Mouse (Mus musculus) kidney, adult 2 months (tissue): Measurements from ENCODE around the gene Lsamp.

ENCODE experiments used
- CTCF ChIP-seq: fragments of 200-500 bp; conservative IDR thresholded peaks from 2 replicates; pipeline ENCODE4 v1.5.1; 2011; ENCODE audit warnings: low read depth, mild to moderate bottlenecking, control low read depth, low read length, moderate library complexity, mixed read lengths; ENCODE audit not compliant: insufficient read depth, insufficient read length
- POLR2A ChIP-seq: fragments of 200-500 bp; IDR thresholded peaks from one replicate; pipeline ENCODE4 v1.6.1; 2011; ENCODE audit warnings: low read depth, low read length, control low read depth

GRCm38 (mm10) chr16:40316199-40316598 lies 332.0 kb downstream of the Lsamp start:
- TF ChIP-seq POLR2A, result no peak
- no peak for TF ChIP-seq CTCF
